Mouse (Mus musculus) 416B (cell line): ENCODE measurements at regions not wholly inside any gene's neighbourhood (a gene's known extent, or its start where the extent isn't known, plus 50 kb on each side); places are given as distances from the start of the nearest gene placed in this dataset.
"Not testable (repeated sequence)": the region's sequence is repeated elsewhere in the genome, so short reads cannot be mapped to it uniquely, and the experiment has no call there.

Source experiments
- DNase-seq: peaks from one replicate; pipeline ENCODE4 v3.0.0; 2011; ENCODE audit warnings: low read depth

DNA sequence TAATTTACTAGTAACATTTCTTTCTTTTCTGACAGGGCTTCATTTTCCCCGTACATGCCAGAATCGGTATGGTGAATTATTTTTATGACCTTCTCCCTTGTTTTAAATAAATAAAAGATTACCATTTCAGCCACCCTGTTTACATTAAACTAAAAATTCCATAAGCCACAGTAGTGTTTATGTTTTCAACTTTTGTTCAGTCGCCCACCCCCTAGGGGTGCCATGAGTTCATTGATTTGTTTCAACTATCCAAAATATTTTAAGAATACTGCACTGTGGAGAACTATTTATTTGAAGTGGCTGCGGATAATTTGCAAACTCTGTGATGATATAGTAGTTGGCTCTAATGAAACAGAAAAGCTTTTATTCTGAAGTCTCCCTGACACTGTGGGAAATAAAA is 132.9 kb downstream of the Tfec start:
- DNase-seq = no peak

DNA sequence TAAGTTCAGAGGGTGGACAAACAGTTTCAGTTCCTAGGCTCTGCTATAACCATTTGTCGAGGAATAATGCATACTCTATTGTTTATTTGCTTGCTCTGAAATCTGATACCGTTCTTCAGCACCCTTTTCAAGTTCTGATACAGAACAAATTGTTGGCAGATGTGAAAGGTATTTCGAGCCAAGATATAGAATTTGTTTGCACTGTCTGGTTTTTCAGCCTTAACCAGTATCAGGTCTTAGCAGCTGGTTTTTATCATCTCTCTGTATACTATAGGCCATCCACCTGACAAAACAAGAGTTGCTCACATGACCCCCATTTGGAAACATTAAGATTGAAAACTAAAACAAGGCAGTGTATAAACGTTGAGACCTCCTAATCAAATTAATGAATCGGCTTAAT is 133.5 kb downstream of the Tfec start:
- DNase-seq = no peak

GRCm38 (mm10) chr6:16755044-16755443 is 143.2 kb downstream of the Tfec start:
- not testable (repeated sequence) for DNase-seq

DNA sequence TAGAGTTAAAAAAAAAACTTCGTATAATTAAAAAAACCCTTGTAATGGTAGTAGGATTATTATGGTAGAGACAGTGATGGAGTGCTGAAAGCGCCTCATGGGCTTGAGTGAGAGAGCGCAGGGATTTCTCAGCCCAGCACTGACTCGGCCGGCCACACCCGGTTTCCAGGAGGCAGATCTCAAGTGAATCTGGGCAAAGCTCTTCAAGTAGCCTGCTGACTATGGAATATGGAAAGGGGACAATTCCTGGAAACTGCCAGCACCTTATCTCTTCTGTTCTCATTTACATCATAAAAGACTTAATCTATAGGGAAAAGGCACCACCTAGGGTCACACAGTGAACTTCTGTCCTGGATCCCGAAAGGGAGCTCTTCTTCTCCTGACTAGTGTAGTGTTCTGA is 165.1 kb downstream of the Tfec start:
- DNase-seq = no peak

- no peak for DNase-seq
Observed at GRCm38 (mm10) chr6:16732095-16732494, 166.1 kb downstream of the Tfec start.

- DNase-seq = no peak
Observed at GRCm38 (mm10) chr6:16727256-16727890, 170.9 kb downstream of the Tfec start.

DNA sequence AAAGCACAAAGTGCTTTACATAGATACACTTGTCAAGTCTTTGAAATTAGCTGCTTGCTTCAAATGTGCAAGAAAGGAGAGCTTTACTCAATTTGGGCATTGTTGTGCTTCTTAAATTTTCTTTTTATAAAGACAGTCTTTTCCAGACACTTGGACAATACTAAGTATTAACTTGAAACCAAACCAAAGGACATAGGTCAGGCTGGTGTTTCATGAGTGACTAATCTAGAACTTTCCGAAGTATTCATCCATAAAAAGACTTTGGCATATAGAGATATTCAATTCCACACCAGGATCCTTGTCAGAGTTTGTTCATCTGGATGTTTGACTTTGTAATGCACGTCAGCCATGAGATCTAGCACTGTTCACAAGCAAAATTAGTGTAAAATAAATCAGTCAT is 173.0 kb downstream of the Tfec start:
- DNase-seq = no peak

DNA sequence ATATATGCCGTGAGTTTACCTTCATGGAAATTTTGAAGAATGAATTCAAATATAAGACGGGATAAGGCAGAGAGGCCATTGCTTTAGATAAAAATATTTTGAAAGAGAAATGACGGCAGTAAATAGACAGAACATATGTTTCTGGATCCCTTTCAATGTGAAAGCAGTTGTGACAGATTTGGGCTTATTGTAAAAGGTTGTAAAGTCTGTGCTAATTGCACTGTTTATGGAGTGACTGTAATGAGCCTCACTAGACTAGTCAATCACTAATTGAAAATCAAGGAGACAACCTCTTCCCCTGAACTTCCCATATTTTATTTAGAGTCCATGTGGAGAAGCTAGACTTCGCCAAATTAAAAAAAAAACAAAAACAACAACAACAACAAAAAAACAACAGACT is 193.7 kb downstream of the Tfec start:
- no peak for DNase-seq

GRCm38 (mm10) chr6:16703412-16703746 is 194.9 kb downstream of the Tfec start:
- no peak for DNase-seq

GRCm38 (mm10) chr6:16702706-16703411 is 195.4 kb downstream of the Tfec start:
- DNase-seq = no peak

- no peak for DNase-seq
Observed at GRCm38 (mm10) chr6:16697285-16697684, 201.0 kb downstream of the Tfec start.

DNA sequence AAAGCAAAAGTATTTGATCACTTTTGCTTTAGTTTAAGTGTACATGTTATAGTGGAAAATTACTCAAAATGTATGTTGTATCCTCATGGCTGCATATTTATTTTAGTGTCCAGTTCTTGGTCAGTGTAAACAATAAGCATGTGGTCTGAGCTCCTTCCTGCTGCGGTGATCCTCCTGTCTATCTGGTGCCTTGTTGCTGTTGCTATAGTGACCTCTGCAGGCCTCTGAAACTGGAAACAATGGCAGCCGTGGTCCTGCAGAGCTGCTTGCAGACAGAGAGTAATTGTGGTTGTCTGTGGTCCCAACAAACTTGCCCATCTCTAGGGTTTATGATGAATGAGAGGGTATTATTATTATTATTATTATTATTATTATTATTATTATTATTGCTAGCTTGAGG is 230.2 kb downstream of the Tfec start:
- peak; percentile 11 for DNase-seq

GRCm38 (mm10) chr6:16667241-16667640 is 231.0 kb downstream of the Tfec start:
- no peak for DNase-seq

GRCm38 (mm10) chr6:16646269-16646668 is 252.0 kb downstream of the Tfec start:
- no peak for DNase-seq

- no peak for DNase-seq
Observed at GRCm38 (mm10) chr6:16643519-16643918, 254.7 kb downstream of the Tfec start.

DNA sequence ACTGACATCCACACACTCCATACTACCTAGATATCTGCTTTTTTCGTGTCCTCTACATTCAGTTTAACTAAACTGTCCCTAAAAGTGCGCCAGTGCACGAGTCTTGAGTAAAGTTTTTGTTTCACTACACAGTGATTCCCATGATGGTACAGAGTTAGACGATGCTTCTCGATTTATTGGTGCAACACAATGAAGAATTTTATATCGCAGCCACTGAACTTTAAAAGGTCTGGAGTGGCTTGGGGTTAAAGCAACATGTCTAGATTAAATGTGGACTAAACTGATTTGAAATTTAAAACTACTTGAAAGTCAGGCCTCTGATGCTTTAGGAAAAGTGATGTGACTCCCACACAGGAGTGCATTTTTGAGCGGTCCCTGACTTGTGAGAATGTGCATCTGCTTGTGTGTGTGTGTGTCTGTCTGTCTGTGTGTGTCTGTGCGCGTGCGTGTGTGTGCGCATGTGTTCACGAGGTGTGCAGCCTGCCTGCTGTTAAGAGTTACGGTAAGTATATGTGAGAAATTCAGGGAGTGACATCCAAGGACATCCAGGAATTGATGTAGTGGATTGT is 261.4 kb downstream of the Tfec start:
- DNase-seq = no peak

- DNase-seq = no peak
Observed at GRCm38 (mm10) chr6:16636108-16636507, 262.1 kb downstream of the Tfec start.

DNA sequence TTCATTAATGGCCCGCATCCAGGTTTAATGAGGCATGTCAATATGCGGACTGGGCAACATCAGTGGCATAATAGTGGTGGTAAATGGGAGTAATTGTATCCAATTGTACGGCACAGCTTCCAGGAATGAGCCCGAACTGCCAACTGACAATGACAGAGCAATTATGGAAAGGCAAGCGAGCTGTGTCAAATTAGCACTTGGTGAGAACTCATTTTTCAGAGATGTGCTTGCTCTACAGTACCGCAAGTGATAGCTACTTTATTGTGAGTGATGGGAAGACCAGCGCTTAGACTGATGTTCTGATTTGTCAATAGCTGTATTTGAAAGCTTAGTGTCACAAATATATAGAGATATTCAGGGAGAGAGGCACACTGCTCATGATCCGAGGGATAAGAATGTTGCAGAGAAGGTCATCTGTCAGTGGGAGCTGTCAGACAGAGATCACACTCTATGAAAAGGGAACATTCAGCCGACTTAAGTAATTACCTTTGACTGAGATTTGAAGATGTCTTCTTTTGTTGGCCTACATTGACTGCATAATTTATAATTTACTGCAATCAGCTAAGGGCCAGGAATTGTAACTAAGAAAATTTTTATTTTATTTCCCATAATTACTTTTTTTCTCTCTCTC is 290.7 kb downstream of the Tfec start:
- no peak for DNase-seq

GRCm38 (mm10) chr6:16606687-16607392 is 291.4 kb downstream of the Tfec start:
- DNase-seq = no peak

- DNase-seq = no peak
Observed at GRCm38 (mm10) chr6:16592411-16592810, 305.8 kb downstream of the Tfec start.

DNA sequence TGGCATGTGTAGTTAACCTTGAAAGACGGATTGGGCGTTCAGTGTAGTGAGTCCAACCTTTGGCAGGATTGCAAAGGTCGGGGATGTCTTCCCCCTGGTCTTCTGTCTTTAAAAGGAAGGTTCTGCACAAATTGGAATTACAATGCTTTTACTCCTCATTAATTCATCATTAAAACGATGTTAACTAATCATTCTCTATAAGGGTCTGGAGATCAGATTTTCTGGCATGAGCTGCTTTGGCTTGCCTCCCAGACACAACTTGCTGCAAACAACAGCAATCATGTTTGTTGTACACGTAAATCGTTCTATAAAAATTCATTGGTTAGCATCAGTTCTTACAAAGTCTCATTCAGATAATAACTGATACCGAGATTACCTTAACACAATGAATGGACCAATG is 315.9 kb downstream of the Tfec start:
- DNase-seq = no peak

GRCm38 (mm10) chr6:16581801-16582200 is 316.4 kb downstream of the Tfec start:
- DNase-seq = no peak

GRCm38 (mm10) chr6:16575875-16576274 is 322.4 kb downstream of the Tfec start:
- no peak for DNase-seq
